Mouse (Mus musculus) effector memory CD4-positive, alpha-beta T cell, adult 7 months (primary cell): ENCODE results near the gene Leo1. TPM values are rescaled to one million over a fixed set of nuclear protein-coding genes. Genes with fewer than 3 reads are reported as not detected.

Experiments
- polyA plus RNA-seq: library from polyadenylated mRNA; unstranded; fragments of 100-300 nt; shearing (Covaris generic); gene quantifications from one replicate; pipeline ENCODE4 v1.2.1, GENCODE M21; 2017

Leo1 gene
- polyA plus RNA-seq, result 24.7 TPM

DNA sequence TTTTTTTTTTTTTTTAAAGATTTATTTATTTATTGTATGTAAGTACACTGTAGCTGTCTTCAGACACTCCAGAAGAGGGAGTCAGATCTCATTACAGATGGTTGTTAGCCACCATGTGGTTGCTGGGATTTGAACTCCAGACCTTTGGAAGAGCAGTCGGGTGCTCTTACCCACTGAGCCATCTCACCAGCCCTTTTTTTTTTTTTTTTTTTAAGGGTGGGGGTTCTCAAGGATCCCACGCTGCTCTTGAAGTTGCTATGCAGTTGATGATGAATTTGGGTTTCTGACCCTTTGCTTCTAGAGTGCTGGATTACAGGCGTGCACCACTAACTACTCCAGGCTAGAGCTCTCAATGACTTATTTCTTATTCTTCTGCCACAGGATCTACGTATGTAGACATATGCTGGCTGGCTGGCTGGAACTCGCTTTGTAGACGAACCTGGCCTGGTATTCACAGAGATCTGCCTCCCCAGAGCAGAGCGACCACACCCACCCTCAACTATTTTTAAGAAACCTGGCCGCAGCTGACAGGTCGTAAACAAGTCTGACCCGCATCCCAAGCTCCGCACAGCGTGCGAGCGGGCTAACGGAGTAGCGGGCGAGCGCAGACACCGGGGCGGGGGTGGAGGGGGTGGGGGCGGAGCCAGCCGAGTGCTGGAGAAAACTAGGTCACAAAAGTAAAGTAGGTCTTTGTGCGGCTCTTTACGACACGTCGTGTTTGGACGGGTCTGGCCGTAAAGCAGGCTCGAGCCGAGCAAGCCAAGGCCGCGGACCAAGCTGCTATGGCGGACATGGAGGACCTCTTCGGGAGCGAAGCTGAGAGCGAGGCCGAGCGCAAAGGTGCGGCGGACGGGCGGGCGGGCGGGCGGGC lies at the start of gene Leo1:
Leo1 (plus strand) TSS at position 729 of the 871 bp plus-strand sequence.

GRCm38 (mm10) chr9:75409852-75410378 lies 31.4 kb upstream of the Leo1 start, which contains the start of gene Mapk6:
Gene Mapk6, minus strand, starts transcription at chr9:75410005.

Other genes starting within 250 kb of the Leo1 start
- 0.56 TPM for gene Myo5c, start 209.5 kb upstream of the Leo1 start, polyA plus RNA-seq
- 3.0 TPM for gene Gnb5, start 135.2 kb upstream of the Leo1 start, polyA plus RNA-seq
- not detected for gene Bcl2l10, start 93.8 kb upstream of the Leo1 start, polyA plus RNA-seq
- 129 TPM for gene Mapk6, start 31.5 kb upstream of the Leo1 start, polyA plus RNA-seq
- 190 TPM for gene Tmod3, start 118.1 kb downstream of the Leo1 start, polyA plus RNA-seq
- gene Tmod2, start 169.8 kb downstream of the Leo1 start, polyA plus RNA-seq, result 0.87 TPM
- 59.1 TPM for gene Lysmd2, start 184.2 kb downstream of the Leo1 start, polyA plus RNA-seq
- gene Scg3, start 242.5 kb downstream of the Leo1 start, polyA plus RNA-seq, result 0.16 TPM